Mouse (Mus musculus): ENCODE measurements around the gene Bsx. TPM values are rescaled to one million over a fixed set of nuclear protein-coding genes. Genes with fewer than 3 reads are reported as not detected.

The Bsx gene
- not detected for polyA plus RNA-seq (2014; fragmentation: Illumina TruSeq; extraction: RNeasy Lipid Tissue Mini Kit (QIAGEN cat#74804); ENCODE audit: low read depth, low replicate concordance)

GRCm38 (mm10) chr9:40873556-40874470, at the start of gene Bsx:
Gene Bsx (plus strand): TSS chr9:40874127.

Other genes starting within 250 kb of the Bsx start
- gene Gm21915, start 203.5 kb upstream of the Bsx start, polyA plus RNA-seq (2014; fragmentation: Illumina TruSeq; extraction: RNeasy Lipid Tissue Mini Kit (QIAGEN cat#74804); ENCODE audit: low read depth, low replicate concordance), result not detected
- gene Clmp, start 188.2 kb upstream of the Bsx start, polyA plus RNA-seq (2014; fragmentation: Illumina TruSeq; extraction: RNeasy Lipid Tissue Mini Kit (QIAGEN cat#74804); ENCODE audit: low read depth, low replicate concordance), result 53.5 TPM
- gene Hspa8, start 73.1 kb upstream of the Bsx start, polyA plus RNA-seq (2014; fragmentation: Illumina TruSeq; extraction: RNeasy Lipid Tissue Mini Kit (QIAGEN cat#74804); ENCODE audit: low read depth, low replicate concordance), result 1,069 TPM
- not detected for gene Jhy, start 90.0 kb downstream of the Bsx start, polyA plus RNA-seq (2014; fragmentation: Illumina TruSeq; extraction: RNeasy Lipid Tissue Mini Kit (QIAGEN cat#74804); ENCODE audit: low read depth, low replicate concordance)
- gene Crtam, start 130.5 kb downstream of the Bsx start, polyA plus RNA-seq (2014; fragmentation: Illumina TruSeq; extraction: RNeasy Lipid Tissue Mini Kit (QIAGEN cat#74804); ENCODE audit: low read depth, low replicate concordance), result not detected